Mouse (Mus musculus): ENCODE results near the gene Ccl1. TPM values are rescaled to one million over a fixed set of nuclear protein-coding genes. Genes with fewer than 3 reads are reported as not detected.
A peak's percentile ranks its signal among the peaks of the same experiment; 100 is the strongest.

The Ccl1 gene
- polyA plus RNA-seq, 1 experiment from 2014 or later: 0.48 TPM

DNA sequence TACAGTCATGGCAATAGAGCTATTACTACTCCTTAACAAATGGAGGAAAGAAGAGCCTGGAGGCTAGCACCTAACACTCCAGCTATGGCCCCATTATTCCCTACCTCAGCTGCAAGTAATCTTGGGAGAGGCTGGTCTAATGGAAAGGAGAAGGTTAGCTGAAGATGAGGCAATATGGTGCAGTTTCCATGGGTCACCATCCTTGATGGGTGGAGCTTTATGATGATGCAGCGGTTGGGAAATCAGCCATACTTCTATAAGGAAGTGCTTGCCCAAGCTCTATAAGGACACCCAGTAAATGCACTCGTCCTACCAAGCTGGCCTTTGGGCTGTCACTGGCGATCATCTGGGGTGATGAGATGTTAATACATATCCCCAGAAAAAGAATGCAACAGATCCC is 107.7 kb downstream of the Ccl1 start:
- H3K4me3 ChIP-seq: no peak overlapping the region
- 92% methylated on average over 3 of the region's 3 CpGs for WGBS
- H3K9me3 ChIP-seq: no peaks in the 10 kb centered on the region
- no peaks in the 10 kb centered on the region for H3K27me3 ChIP-seq
- no peak overlapping the region for H3K27ac ChIP-seq
- H3K4me1 ChIP-seq (replicated peaks): no peaks in the 10 kb centered on the region
- no peak overlapping the region for H3K9ac ChIP-seq
- H3K4me2 ChIP-seq: no peak overlapping the region
- H3K36me3 ChIP-seq: no peaks in the 10 kb centered on the region
- no peak for ATAC-seq (ENCODE audit: low FRiP score)

DNA sequence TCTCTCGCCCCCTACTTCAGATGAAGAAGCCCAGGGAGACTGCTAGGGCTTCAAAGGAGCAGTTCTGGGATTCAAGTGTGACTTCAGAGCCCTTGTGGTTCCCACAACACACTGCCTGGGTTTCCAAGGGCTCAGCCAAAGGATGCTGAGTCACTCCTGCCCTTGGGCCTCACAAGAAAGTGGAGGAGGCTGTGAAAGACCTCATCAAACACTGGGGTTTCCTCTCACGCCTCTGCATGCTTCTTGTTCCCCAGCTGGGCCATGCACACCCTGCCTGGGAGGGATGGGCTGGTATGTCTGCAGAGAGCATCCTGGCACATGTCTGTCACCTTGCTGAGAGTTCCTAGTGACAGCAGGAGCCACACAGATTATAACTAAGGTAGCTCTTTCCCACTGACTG is 110.5 kb downstream of the Ccl1 start:
- Histone ChIP-seq H3K9ac (no peak overlapping the region), H3K27ac (no peak overlapping the region), H3K36me3 (no peaks in the 10 kb centered on the region), H3K4me1 (replicated peaks) (peaks cover 12% of the 10 kb centered on the region), H3K4me3 (no peak overlapping the region), H3K9me3 (no peaks in the 10 kb centered on the region), H3K27me3 (no peaks in the 10 kb centered on the region), H3K4me2 (no peak overlapping the region)
- ATAC-seq (ENCODE audit: low FRiP score): no peak
- 78% methylated on average over 2 of the region's 2 CpGs for WGBS

DNA sequence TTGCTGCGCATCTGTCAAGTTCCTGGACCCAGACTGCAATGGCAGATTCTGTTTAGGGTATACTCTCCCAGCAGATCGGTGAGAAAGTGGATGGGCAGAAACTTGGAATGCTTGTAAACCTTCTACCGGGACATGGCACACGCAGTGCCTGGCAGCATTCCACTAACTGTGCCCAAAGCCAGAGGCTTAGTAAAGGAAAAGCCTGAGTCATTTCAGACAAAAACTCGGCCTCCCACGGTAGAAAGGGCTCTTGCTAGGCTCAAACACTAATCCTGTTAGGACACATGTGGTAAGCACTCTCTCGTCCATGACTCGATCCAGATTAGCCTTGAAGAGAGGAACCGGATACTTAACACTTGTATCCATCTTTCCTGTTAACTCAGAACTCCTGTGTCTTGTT is 111.7 kb downstream of the Ccl1 start:
- Histone ChIP-seq H3K4me2 (no peak overlapping the region), H3K4me3 (no peak overlapping the region), H3K27ac (no peak overlapping the region), H3K9ac (no peak overlapping the region), H3K4me1 (replicated peaks) (peaks cover 16% of the 10 kb centered on the region), H3K36me3 (no peaks in the 10 kb centered on the region), H3K9me3 (no peaks in the 10 kb centered on the region), H3K27me3 (no peaks in the 10 kb centered on the region)
- 84% methylated on average over 9 of the region's 9 CpGs for WGBS
- no peak for ATAC-seq (ENCODE audit: low FRiP score)

DNA sequence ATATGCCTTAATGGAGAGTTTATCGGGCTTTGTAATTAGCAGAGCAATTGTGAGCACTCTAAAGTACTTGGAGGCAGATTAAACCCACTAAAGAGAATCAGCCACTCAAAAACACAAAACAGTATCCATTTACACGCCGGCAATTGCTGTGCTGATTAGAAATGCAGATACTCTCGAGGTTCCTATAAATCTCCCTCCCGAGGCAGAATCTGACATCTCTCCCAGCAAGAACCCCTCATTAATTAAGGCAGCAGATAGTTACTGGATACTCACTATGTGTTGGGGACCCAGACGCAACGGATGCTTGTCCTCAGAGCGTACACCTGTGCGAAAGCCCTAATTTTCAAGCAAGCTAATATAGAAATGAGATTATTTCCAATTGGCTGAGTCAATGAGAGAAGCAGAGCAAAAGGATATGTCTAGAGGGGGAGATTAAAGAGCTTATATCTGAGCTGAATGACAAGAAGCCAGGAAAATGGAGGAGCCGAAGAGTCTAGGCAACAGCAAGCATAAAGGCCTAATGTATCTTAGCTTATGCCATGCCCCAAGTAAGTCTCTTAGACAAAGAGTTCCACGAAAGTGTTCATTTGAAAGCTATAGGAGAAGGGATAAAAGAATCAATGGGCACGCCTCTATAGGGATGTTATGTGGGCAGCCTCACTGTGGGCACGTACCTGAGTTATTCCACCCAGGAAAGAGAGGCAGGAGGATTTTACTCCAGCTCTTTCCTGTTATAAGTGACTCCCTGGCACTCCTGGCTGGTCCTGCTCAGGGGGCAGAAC is 115.5 kb downstream of the Ccl1 start:
- peak overlapping the region; percentile 76 for H3K27ac ChIP-seq
- ATAC-seq (ENCODE audit: low FRiP score): peak; percentile 74; the same call in 1 of the 2 replicates

DNA sequence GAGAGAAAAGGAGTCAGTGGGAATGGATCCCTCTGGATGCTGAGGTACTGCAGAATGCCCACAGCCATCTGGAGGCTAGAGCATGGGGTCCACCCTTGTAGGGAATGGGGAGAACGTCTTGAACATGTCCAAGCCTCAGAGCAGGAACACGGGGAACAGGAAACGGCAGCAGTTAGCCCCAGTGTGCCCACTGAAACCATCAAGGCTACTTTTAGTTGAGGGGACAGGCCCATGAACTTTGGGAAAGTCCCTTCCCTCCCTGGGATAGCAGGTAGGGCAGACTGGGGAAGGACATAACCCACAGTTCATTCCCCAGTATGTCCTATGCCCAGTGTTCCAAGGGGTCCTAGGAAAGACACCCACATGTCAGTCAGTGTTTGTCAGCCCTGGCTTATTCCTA is 119.8 kb downstream of the Ccl1 start:
- H3K27me3 ChIP-seq: peaks cover 6% of the 10 kb centered on the region; the same call in 1 of the 2 replicates
- H3K27ac ChIP-seq: no peak overlapping the region
- H3K9ac ChIP-seq: no peak overlapping the region
- no peak for ATAC-seq (ENCODE audit: low FRiP score)
- H3K36me3 ChIP-seq: no peaks in the 10 kb centered on the region
- H3K4me2 ChIP-seq: no peak overlapping the region
- no peak overlapping the region for H3K4me3 ChIP-seq
- peaks cover 10% of the 10 kb centered on the region for H3K4me1 ChIP-seq (replicated peaks)
- no peaks in the 10 kb centered on the region for H3K9me3 ChIP-seq
- WGBS: 78% methylated on average over 3 of the region's 3 CpGs

More for the DNA sequence above, 115.5 kb downstream of the Ccl1 start:
- Histone ChIP-seq H3K27me3 (no peaks in the 10 kb centered on the region), H3K4me2 (no peak overlapping the region), H3K4me1 (replicated peaks) (peaks cover 16% of the 10 kb centered on the region), H3K36me3 (no peaks in the 10 kb centered on the region), H3K4me3 (no peak overlapping the region), H3K9ac (no peak overlapping the region), H3K9me3 (no peaks in the 10 kb centered on the region)
- 53% methylated on average over 13 of the region's 13 CpGs for WGBS

DNA sequence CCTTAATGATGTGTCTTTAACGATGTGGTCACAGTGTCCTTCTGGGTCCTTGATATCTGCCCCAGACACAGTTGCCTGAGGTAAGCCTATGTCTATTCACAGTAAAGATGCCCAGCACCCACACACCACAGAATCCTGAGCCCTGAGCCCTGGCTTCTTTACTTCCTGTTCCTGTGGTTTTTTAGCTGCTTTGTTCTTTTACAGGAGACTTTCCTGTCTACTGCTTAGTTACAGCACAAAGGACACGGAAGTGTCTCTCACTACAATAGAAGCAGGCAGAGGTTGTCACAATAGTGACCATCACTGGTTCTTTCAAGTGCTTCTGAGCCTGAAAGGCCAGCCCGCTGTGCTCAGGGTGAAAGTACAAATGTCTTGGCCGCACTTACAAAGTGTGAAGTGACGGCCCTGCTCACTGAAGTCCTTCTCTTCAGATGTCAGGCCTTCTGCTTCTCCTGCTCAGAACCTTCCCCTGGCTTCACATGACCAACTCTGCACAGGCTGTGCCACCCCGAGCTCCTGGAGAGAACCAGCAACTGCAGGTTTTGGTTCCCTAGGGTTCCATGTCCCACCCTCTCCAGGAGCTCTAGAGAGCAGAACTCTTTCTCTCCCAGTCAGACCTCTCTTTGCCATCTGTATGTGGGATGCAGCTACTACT is 122.1 kb downstream of the Ccl1 start:
- Histone ChIP-seq H3K27ac (no peak overlapping the region), H3K9me3 (no peaks in the 10 kb centered on the region), H3K9ac (no peak overlapping the region), H3K4me3 (no peak overlapping the region), H3K4me2 (no peak overlapping the region), H3K36me3 (no peaks in the 10 kb centered on the region), H3K4me1 (replicated peaks) (no peaks in the 10 kb centered on the region; the same call in 1 of the 2 replicates), H3K27me3 (peaks cover 18% of the 10 kb centered on the region; the same call in 1 of the 2 replicates)
- WGBS: 48% methylated on average over 6 of the region's 6 CpGs
- ATAC-seq (ENCODE audit: low FRiP score): no peak

DNA sequence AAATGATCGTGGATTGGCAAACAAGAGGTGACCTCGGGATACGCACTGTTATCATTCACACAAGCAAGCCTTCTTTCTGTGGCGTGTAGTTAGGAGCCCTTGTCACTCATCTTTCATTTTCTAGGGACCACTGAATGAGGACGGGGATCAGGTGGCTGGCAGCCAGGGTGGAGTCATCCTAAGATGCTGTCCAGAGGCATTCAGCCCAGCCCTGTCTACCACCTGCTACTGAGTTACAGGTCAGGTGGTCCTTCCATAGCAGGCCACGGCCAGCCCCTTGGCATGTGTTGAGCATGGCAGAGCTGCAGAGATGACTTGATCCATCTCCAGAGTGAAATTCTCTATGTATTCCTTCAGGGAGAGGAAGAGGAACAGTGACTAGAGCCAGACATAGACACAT is 123.1 kb downstream of the Ccl1 start:
- H3K4me3 ChIP-seq: no peak overlapping the region
- H3K4me2 ChIP-seq: no peak overlapping the region
- H3K27ac ChIP-seq: no peak overlapping the region
- H3K9me3 ChIP-seq: no peaks in the 10 kb centered on the region
- ATAC-seq (ENCODE audit: low FRiP score): no peak
- peaks cover 18% of the 10 kb centered on the region; the same call in 1 of the 2 replicates for H3K27me3 ChIP-seq
- no peaks in the 10 kb centered on the region; the same call in 1 of the 2 replicates for H3K4me1 ChIP-seq (replicated peaks)
- 92% methylated on average over 6 of the region's 6 CpGs for WGBS
- no peak overlapping the region for H3K9ac ChIP-seq
- H3K36me3 ChIP-seq: no peaks in the 10 kb centered on the region

DNA sequence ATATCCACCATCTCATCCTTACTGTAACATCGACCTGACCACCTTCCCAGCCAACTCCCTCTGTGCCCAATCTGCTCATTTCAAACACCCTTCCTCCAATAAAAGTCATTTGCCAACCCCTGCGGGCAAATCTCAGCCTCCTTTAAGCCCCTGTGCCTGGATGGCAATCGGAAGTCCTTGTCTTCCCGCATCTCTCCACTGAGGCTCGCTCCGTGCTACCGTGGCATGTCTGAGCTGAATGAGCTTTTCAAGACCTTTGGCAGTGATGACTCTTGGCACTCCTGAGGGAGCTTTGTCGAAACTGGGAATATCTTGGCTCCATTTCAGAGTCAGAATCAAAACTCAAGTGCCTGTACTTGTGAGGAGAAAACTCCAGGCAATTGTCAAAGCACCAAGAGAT is 124.2 kb downstream of the Ccl1 start:
- 75% methylated on average over 8 of the region's 8 CpGs for WGBS
- ATAC-seq (ENCODE audit: low FRiP score): no peak
- no peak overlapping the region for H3K27ac ChIP-seq

DNA sequence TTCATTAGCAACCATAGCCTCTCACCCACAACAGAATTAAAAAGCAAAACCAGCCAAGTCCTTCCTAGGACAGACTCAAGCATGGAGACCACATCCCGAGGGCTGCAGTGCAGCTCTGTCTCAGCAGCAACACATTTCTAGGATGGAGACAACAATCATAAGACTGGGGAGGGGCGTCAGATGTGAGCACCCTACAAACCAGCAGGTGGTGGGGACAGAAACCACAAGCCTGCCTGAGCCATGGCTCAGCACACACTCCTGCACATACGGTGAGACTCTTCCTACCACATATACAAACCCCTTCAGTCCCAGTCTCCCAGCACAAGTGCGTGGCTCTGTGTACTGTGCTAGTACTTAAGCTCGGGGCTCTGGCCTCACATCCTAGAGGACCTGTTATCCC is 127.3 kb downstream of the Ccl1 start:
- Histone ChIP-seq H3K4me2 (no peak overlapping the region), H3K9me3 (no peaks in the 10 kb centered on the region), H3K27me3 (peaks cover 18% of the 10 kb centered on the region; the same call in 1 of the 2 replicates), H3K9ac (no peak overlapping the region), H3K27ac (no peak overlapping the region), H3K36me3 (no peaks in the 10 kb centered on the region), H3K4me1 (replicated peaks) (no peaks in the 10 kb centered on the region; the same call in 1 of the 2 replicates), H3K4me3 (no peak overlapping the region)
- WGBS: 74% methylated on average over 5 of the region's 5 CpGs
- no peak for ATAC-seq (ENCODE audit: low FRiP score)

More for the DNA sequence above, 124.2 kb downstream of the Ccl1 start:
- Histone ChIP-seq H3K27me3 (peaks cover 18% of the 10 kb centered on the region; the same call in 1 of the 2 replicates), H3K4me2 (no peak overlapping the region), H3K9me3 (no peaks in the 10 kb centered on the region), H3K4me1 (replicated peaks) (no peaks in the 10 kb centered on the region; the same call in 1 of the 2 replicates), H3K4me3 (no peak overlapping the region), H3K9ac (no peak overlapping the region), H3K36me3 (no peaks in the 10 kb centered on the region)

DNA sequence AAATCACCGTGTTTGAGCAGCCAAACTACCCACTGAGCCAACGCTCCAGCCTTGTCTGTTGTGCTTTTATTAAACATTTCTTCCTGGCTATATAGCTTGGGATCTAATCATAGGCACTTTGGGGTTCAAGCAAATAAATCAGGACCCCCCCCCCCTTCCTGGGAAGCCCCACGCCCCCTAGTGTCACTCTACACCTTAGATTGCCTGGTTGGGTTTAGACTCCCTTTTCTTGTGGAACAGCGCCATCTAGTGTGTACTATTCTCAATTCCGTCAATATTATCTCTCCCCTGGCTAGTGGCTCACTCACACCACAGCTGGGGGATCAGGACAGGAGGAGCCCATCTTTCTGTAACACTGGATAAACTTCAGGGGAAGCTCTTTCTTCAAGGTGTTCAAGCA is 127.8 kb downstream of the Ccl1 start:
- Histone ChIP-seq H3K4me1 (replicated peaks) (no peaks in the 10 kb centered on the region; the same call in 1 of the 2 replicates), H3K27ac (no peak overlapping the region), H3K9ac (no peak overlapping the region), H3K36me3 (no peaks in the 10 kb centered on the region), H3K27me3 (peaks cover 15% of the 10 kb centered on the region; the same call in 1 of the 2 replicates), H3K4me2 (no peak overlapping the region), H3K4me3 (no peak overlapping the region), H3K9me3 (no peaks in the 10 kb centered on the region)
- WGBS: 29% methylated on average over 5 of the region's 5 CpGs
- peak; percentile 68; the same call in 1 of the 2 replicates for ATAC-seq (ENCODE audit: low FRiP score)

DNA sequence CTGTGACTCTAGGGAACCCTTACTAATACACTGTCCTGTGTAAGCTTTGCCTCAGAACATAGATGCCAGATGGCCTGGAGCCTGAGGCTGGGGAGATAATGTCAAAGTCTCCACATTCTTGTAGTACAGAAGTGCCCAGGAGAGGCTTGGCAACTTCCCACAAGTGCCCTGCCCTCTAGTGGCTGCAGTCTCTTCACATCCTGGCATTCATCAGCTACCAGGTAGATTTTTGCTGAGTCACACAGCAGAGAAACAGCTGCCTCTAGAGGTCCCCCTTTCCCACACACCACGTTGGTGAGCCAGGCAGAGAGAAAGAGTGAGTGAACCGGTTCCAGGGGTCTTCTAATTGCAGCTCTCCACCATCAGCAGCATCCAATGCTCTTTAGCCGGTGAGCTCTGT is 130.7 kb downstream of the Ccl1 start:
- Histone ChIP-seq H3K36me3 (no peaks in the 10 kb centered on the region), H3K9ac (no peak overlapping the region), H3K27ac (no peak overlapping the region), H3K4me2 (no peak overlapping the region), H3K4me3 (no peak overlapping the region), H3K9me3 (no peaks in the 10 kb centered on the region), H3K4me1 (replicated peaks) (no peaks in the 10 kb centered on the region), H3K27me3 (0 out of 2 replicates have a peak, but pooled peaks cover 7% of the 10 kb centered on the region)
- no peak for ATAC-seq (ENCODE audit: low FRiP score)
- 19% methylated on average over 3 of the region's 3 CpGs for WGBS

DNA sequence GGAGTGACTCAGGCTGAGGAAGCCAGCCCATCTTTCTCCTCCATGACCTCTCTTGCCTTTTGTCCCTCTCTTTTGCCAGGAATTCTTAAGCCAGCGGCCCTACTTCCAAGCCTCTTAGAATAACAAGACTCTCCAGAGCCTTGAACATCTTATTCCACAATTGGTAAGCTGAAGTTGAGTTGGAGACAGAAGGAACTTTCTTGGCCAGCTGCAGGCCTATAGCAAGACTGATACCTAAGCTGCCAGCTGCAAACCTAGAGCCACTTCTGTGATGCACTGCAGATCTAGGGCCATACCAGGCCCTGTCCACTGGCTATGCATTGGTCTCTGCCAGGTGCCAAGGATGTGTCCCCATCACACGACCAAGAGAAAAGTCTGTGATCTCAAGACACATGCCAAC is 132.0 kb downstream of the Ccl1 start:
- no peak overlapping the region for H3K4me2 ChIP-seq
- H3K9ac ChIP-seq: no peak overlapping the region
- no peaks in the 10 kb centered on the region for H3K9me3 ChIP-seq
- no peak overlapping the region for H3K27ac ChIP-seq
- no peak for ATAC-seq (ENCODE audit: low FRiP score)
- no peaks in the 10 kb centered on the region for H3K36me3 ChIP-seq
- 87% methylated on average over 2 of the region's 2 CpGs for WGBS
- no peaks in the 10 kb centered on the region for H3K27me3 ChIP-seq
- H3K4me3 ChIP-seq: no peak overlapping the region
- no peaks in the 10 kb centered on the region for H3K4me1 ChIP-seq (replicated peaks)

All from hindbrain, embryonic 13.5 days (tissue).